Mouse (Mus musculus): ENCODE measurements around the gene Ngly1.

The Ngly1 gene

GRCm38 (mm10) chr14:16249171-16249874, at the start of gene Ngly1, which contains the start of gene Oxsm:
Gene Ngly1 (plus strand): TSS chr14:16249280.
Gene Oxsm (minus strand): TSS chr14:16249808.
- peak; percentile 93 to 94 for DNase-seq (ENCODE audit: low spot score in 2 of 2)

GRCm38 (mm10) chr14:16200220-16200912, 48.7 kb upstream of the Ngly1 start:
- no peak for DNase-seq (ENCODE audit: low spot score in 2 of 2)

- DNase-seq (ENCODE audit: low spot score in 2 of 2) = no peak
Measured at GRCm38 (mm10) chr14:16200969-16201638, 48.0 kb upstream of the Ngly1 start.

GRCm38 (mm10) chr14:16201673-16202072, 47.4 kb upstream of the Ngly1 start:
- no peak for DNase-seq (ENCODE audit: low spot score in 2 of 2)

GRCm38 (mm10) chr14:16207722-16208121, 41.4 kb upstream of the Ngly1 start:
- no peak for DNase-seq (ENCODE audit: low spot score in 2 of 2)

- no peak for DNase-seq (ENCODE audit: low spot score in 2 of 2)
Measured at GRCm38 (mm10) chr14:16219015-16219414, 30.1 kb upstream of the Ngly1 start.

GRCm38 (mm10) chr14:16229395-16229794, 19.7 kb upstream of the Ngly1 start:
- no peak for DNase-seq (ENCODE audit: low spot score in 2 of 2)

GRCm38 (mm10) chr14:16230581-16230980, 18.5 kb upstream of the Ngly1 start:
- DNase-seq (ENCODE audit: low spot score in 2 of 2) = no peak

GRCm38 (mm10) chr14:16233515-16233914, 15.6 kb upstream of the Ngly1 start:
- DNase-seq (ENCODE audit: low spot score in 2 of 2) = no peak

GRCm38 (mm10) chr14:16236466-16236865, 12.6 kb upstream of the Ngly1 start:
- DNase-seq (ENCODE audit: low spot score in 2 of 2) = no peak

GRCm38 (mm10) chr14:16242193-16242815, 6.8 kb upstream of the Ngly1 start:
- DNase-seq (ENCODE audit: low spot score in 2 of 2) = no peak

GRCm38 (mm10) chr14:16242947-16243602, 6.0 kb upstream of the Ngly1 start:
- DNase-seq (ENCODE audit: low spot score in 2 of 2) = peak; percentile 90

- DNase-seq (ENCODE audit: low spot score in 2 of 2) = peak; percentile 38 to 44
Measured at GRCm38 (mm10) chr14:16243603-16244209, 5.4 kb upstream of the Ngly1 start.

GRCm38 (mm10) chr14:16244370-16244769, 4.7 kb upstream of the Ngly1 start:
- DNase-seq (ENCODE audit: low spot score in 2 of 2) = peak in 1 of 2 experiments; percentile 19

GRCm38 (mm10) chr14:16245127-16245526, 4.0 kb upstream of the Ngly1 start:
- no peak for DNase-seq (ENCODE audit: low spot score in 2 of 2)

GRCm38 (mm10) chr14:16246340-16246912, 2.7 kb upstream of the Ngly1 start:
- no peak for DNase-seq (ENCODE audit: low spot score in 2 of 2)

GRCm38 (mm10) chr14:16248135-16248534, 945 bp upstream of the Ngly1 start:
- no peak for DNase-seq (ENCODE audit: low spot score in 2 of 2)

GRCm38 (mm10) chr14:16248603-16249157, 400 bp upstream of the Ngly1 start:
- no peak for DNase-seq (ENCODE audit: low spot score in 2 of 2)

- DNase-seq (ENCODE audit: low spot score in 2 of 2) = no peak
Measured at GRCm38 (mm10) chr14:16250099-16250498, 1.0 kb downstream of the Ngly1 start.

GRCm38 (mm10) chr14:16255745-16256144, 6.7 kb downstream of the Ngly1 start:
- no peak for DNase-seq (ENCODE audit: low spot score in 2 of 2)
